ENCODE assay signal across 9 mouse cellular contexts in the genomic region with DNA sequence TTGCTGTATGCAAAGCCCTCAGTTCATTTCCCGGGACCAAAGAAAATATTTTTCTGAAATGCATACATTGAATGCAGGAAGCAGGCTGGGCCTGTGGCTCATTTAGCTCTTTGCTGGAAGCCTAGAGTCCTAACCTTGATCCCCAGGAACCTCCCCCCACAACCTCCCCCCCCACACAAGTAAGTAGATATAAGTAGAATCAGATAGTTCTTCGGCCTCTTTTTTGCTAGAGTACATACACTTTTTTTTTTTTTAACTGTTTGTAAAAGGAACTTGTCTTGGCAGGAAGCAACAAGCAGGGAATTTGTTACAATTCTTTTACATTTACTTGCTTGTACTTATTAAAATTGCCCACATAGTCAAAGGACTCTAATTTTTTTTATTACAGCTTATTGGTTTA. TPM values are rescaled to one million over a fixed set of nuclear protein-coding genes. Genes with fewer than 3 reads are reported as not detected.
A peak's percentile ranks its signal among the peaks of the same experiment; 100 is the strongest.
DNase-seq lines count a peak whose midpoint lies in the region; ATAC-seq and TF ChIP-seq lines count a peak whose summit lies in the region.
"Had no signal": no experiment of that assay in that cellular context is flagged by ENCODE, and none has a peak within 500 bp of the region (broad histone marks: within the 10 kb centered on the region; RNA-seq: fewer than 3 reads in every experiment).

No protein-coding gene starts in this region.

- no peak overlapping the region for H3ac ChIP-seq in myocyte (ENCODE audit: control insufficient read depth, insufficient read length)

- no peak for TF ChIP-seq CTCF in kidney, adult 2 months (conservative IDR thresholded peaks at IDR 0.05; ENCODE audit: insufficient read depth, insufficient read length, low read depth, low read length)
- TF ChIP-seq CTCF in intestine, postnatal 0 days (IDR thresholded peaks at IDR 0.05; ENCODE audit: low read depth): no peak
- TF ChIP-seq CTCF in thymus, adult 2 months (IDR thresholded peaks at IDR 0.05; ENCODE audit: borderline replicate concordance, control insufficient read depth, extremely low read depth, insufficient read depth, low read length, poor library complexity): no peak

- H3K4me2 ChIP-seq in kidney, embryonic 15.5 days: peak overlapping the region; percentile 89
- H3K4me2 ChIP-seq in intestine, postnatal 0 days (replicated peaks; ENCODE audit: low read depth): peak overlapping the region; percentile 72
- peak overlapping the region; percentile 68 for H3K4me2 ChIP-seq in myocyte (ENCODE audit: low read depth)

- H3K27ac ChIP-seq in kidney, embryonic 15.5 days: no peak overlapping the region
- H3K27ac ChIP-seq in kidney, adult 2 months (ENCODE audit: insufficient read depth, low read depth, low read length): no peak overlapping the region
- 0 out of 2 replicates have a peak overlapping the region, but pooled peaks have one; percentile 98 for H3K27ac ChIP-seq in forebrain, embryonic 10.5 days
- no peak overlapping the region for H3K27ac ChIP-seq in intestine, postnatal 0 days (ENCODE audit: low read depth, low read length)
- H3K27ac ChIP-seq in thymus, adult 2 months (ENCODE audit: control insufficient read depth, insufficient read depth, low read length): no peak overlapping the region

- peaks cover 32% of the 10 kb centered on the region for H3K79me2 ChIP-seq in myocyte (ENCODE audit: control insufficient read depth, insufficient read depth)

- WGBS in kidney, embryonic 15.5 days: 51% methylated on average over 2 of the region's 2 CpGs
- 72% methylated on average over 2 of the region's 2 CpGs for whole genome bisulfite sequencing in kidney, adult 2 months
- 88% methylated on average over 2 of the region's 2 CpGs for WGBS in forebrain, embryonic 10.5 days
- WGBS in intestine, postnatal 0 days: 29% methylated on average over 2 of the region's 2 CpGs
- 57% methylated on average over 2 of the region's 2 CpGs for WGBS in thymus, adult 2 months

- no peaks in the 10 kb centered on the region for H3K9me3 ChIP-seq in kidney, embryonic 15.5 days (replicated peaks)
- no peaks in the 10 kb centered on the region for H3K9me3 ChIP-seq in forebrain, embryonic 10.5 days
- no peaks in the 10 kb centered on the region for H3K9me3 ChIP-seq in intestine, postnatal 0 days (ENCODE audit: control insufficient read depth)

- no peak for TF ChIP-seq POLR2A in kidney, adult 2 months (IDR thresholded peaks at IDR 0.05; ENCODE audit: low read depth, low read length)
- no peak for TF ChIP-seq POLR2A in myocyte (IDR thresholded peaks at IDR 0.05; ENCODE audit: insufficient read length, low read depth)
- no peak for TF ChIP-seq POLR2A in thymus, adult 2 months (IDR thresholded peaks at IDR 0.05; ENCODE audit: control insufficient read depth, extremely low read depth, insufficient read depth, low read length, poor library complexity)

- ATAC-seq in kidney, embryonic 15.5 days (replicated peaks; ENCODE audit: low FRiP score): no peak
- no peak for ATAC-seq in intestine, postnatal 0 days
- no peak for ATAC-seq in activated CD4-positive, CD25-positive, alpha-beta regulatory T cell, adult 4 months

- no peaks in the 10 kb centered on the region for H3K36me3 ChIP-seq in kidney, embryonic 15.5 days
- H3K36me3 ChIP-seq in kidney, adult 2 months (ENCODE audit: control insufficient read depth, insufficient read depth, low read length): no peaks in the 10 kb centered on the region
- no peaks in the 10 kb centered on the region for H3K36me3 ChIP-seq in forebrain, embryonic 10.5 days (replicated peaks)
- no peaks in the 10 kb centered on the region for H3K36me3 ChIP-seq in intestine, postnatal 0 days (ENCODE audit: control insufficient read depth, insufficient read depth)
- H3K36me3 ChIP-seq in myocyte (ENCODE audit: control insufficient read depth, insufficient read depth): no peaks in the 10 kb centered on the region
- H3K36me3 ChIP-seq in thymus, adult 2 months (ENCODE audit: control insufficient read depth, insufficient read depth, low read length): no peaks in the 10 kb centered on the region

- no peaks in the 10 kb centered on the region for H3K27me3 ChIP-seq in kidney, embryonic 15.5 days
- H3K27me3 ChIP-seq in kidney, adult 2 months (replicated peaks; ENCODE audit: control insufficient read depth, insufficient read depth, low read length): no peaks in the 10 kb centered on the region
- H3K27me3 ChIP-seq in forebrain, embryonic 10.5 days (ENCODE audit: poor library complexity, severe bottlenecking): no peaks in the 10 kb centered on the region
- H3K27me3 ChIP-seq in intestine, postnatal 0 days (replicated peaks; ENCODE audit: control insufficient read depth, insufficient read depth, low read length): no peaks in the 10 kb centered on the region
- no peaks in the 10 kb centered on the region for H3K27me3 ChIP-seq in myocyte (ENCODE audit: control insufficient read depth, insufficient read depth, insufficient read length)
- H3K27me3 ChIP-seq in thymus, adult 2 months (ENCODE audit: control insufficient read depth, insufficient read depth, low read length): no peaks in the 10 kb centered on the region

- H3K9ac ChIP-seq in kidney, embryonic 15.5 days: 0 out of 2 replicates have a peak overlapping the region, but pooled peaks have one; percentile 82
- no peak overlapping the region for H3K9ac ChIP-seq in intestine, postnatal 0 days (ENCODE audit: low read depth, low read length)

- peaks cover 39% of the 10 kb centered on the region for H3K4me1 ChIP-seq in kidney, embryonic 15.5 days
- peaks cover 10% of the 10 kb centered on the region for H3K4me1 ChIP-seq in kidney, adult 2 months (ENCODE audit: control insufficient read depth, insufficient read depth, low read length)
- peaks cover 36% of the 10 kb centered on the region for H3K4me1 ChIP-seq in forebrain, embryonic 10.5 days
- peaks cover 5% of the 10 kb centered on the region; the same call in 1 of the 2 replicates for H3K4me1 ChIP-seq in intestine, postnatal 0 days (replicated peaks; ENCODE audit: control insufficient read depth, insufficient read depth, low read length)
- H3K4me1 ChIP-seq in thymus, adult 2 months (replicated peaks; ENCODE audit: control insufficient read depth, insufficient read depth, low read length): peaks cover 28% of the 10 kb centered on the region

- no peak for DNase-seq in kidney, adult 2 months
- DNase-seq in forebrain, embryonic 10.5 days (ENCODE audit: extremely low spot score, low spot score): no peak
- DNase-seq in thymus, adult 2 months: no peak
- DNase-seq in c-Kit-positive CD71-positive TER-119-positive erythroid progenitor cells, embryonic 14.5 days (ENCODE audit: low spot score): no peak
- DNase-seq: adrenal gland, postnatal 25 days had no signal

- peak overlapping the region; percentile 93; the same call in 1 of the 2 replicates for H3K4me3 ChIP-seq in kidney, embryonic 15.5 days (replicated peaks)
- no peak overlapping the region for H3K4me3 ChIP-seq in kidney, adult 2 months (ENCODE audit: insufficient read depth, low read depth, low read length)
- peak overlapping the region; percentile 84 for H3K4me3 ChIP-seq in forebrain, embryonic 10.5 days
- H3K4me3 ChIP-seq in intestine, postnatal 0 days (ENCODE audit: low read depth, low read length): peak overlapping the region; percentile 78
- peak overlapping the region; percentile 94 for H3K4me3 ChIP-seq in myocyte
- no peak overlapping the region for H3K4me3 ChIP-seq in thymus, adult 2 months (ENCODE audit: control insufficient read depth, insufficient read depth, low read length)

TF ChIP-seq in myocyte, 11 proteins besides CTCF, POLR2A, EP300 and RAD21 (continues in another document):
- TF ChIP-seq TCF12 (IDR thresholded peaks at IDR 0.05; ENCODE audit: insufficient read depth, poor library complexity, severe bottlenecking) (no peak), MYOG (IDR thresholded peaks at IDR 0.05; ENCODE audit: control insufficient read depth in 1 of 3, insufficient read depth in 1 of 3, insufficient read length in 2 of 3, low read depth in 2 of 3) (no peak), USF1 (IDR thresholded peaks at IDR 0.05; ENCODE audit: low read depth) (no peak), MAX (IDR thresholded peaks at IDR 0.05; ENCODE audit: low read depth) (no peak), MYOD1 (IDR thresholded peaks at IDR 0.05; ENCODE audit: control insufficient read depth in 1 of 3, insufficient read length in 2 of 3, low read depth in 2 of 3) (no peak), POLR2AphosphoS2 (IDR thresholded peaks at IDR 0.05; ENCODE audit: insufficient read length, low read depth) (no peak), TCF3 (IDR thresholded peaks at IDR 0.05; ENCODE audit: insufficient read length, low read depth) (no peak), SRF (IDR thresholded peaks at IDR 0.05; ENCODE audit: control insufficient read depth, insufficient read length, low read depth) (no peak)

RNA-seq across cellular contexts. Expression of gene Egln1, which starts 1.7 kb away (rescaled TPM):
- polyA plus RNA-seq in kidney, embryonic 15.5 days (2015; fragmentation: Nextera tagmentation; extraction: Ambion mirVana): 10.9 and 11.1 TPM in 2 replicates
- polyA plus RNA-seq in kidney, adult 2 months (2012; rRNA removed): 35.8 and 38.8 TPM in 2 replicates
- 12.8 and 13.3 TPM in 2 replicates for polyA plus RNA-seq in forebrain, embryonic 10.5 days (2016; fragmentation: Nextera tagmentation; extraction: Ambion mirVana)
- polyA plus RNA-seq in intestine, postnatal 0 days (2015; fragmentation: Nextera tagmentation; extraction: Ambion mirVana): 8.2 and 8.5 TPM in 2 replicates
- polyA plus RNA-seq in myocyte (2012; fragmentation: generic; extraction: Trizol): 35.8 TPM
- 40.5 and 43.1 TPM in 2 replicates for polyA plus RNA-seq in thymus, adult 2 months (2012; rRNA removed)
- 10 to 100 TPM in 1 of 2 experiments, 1 to 10 TPM in 1; 9.3 to 12.4 TPM for polyA plus RNA-seq in activated CD4-positive, CD25-positive, alpha-beta regulatory T cell, adult 4 months (2017; shearing (Covaris generic))

RNA-seq across cellular contexts. Expression of gene Sprtn, which starts 53.2 kb away (rescaled TPM):
- 9.7 and 10.2 TPM in 2 replicates for polyA plus RNA-seq in kidney, embryonic 15.5 days (2015; fragmentation: Nextera tagmentation; extraction: Ambion mirVana)
- 8.3 and 9.5 TPM in 2 replicates for polyA plus RNA-seq in kidney, adult 2 months (2012; rRNA removed)
- polyA plus RNA-seq in forebrain, embryonic 10.5 days (2016; fragmentation: Nextera tagmentation; extraction: Ambion mirVana): 8.8 and 10.0 TPM in 2 replicates
- 4.5 and 4.7 TPM in 2 replicates for polyA plus RNA-seq in intestine, postnatal 0 days (2015; fragmentation: Nextera tagmentation; extraction: Ambion mirVana)
- polyA plus RNA-seq in myocyte (2012; fragmentation: generic; extraction: Trizol): 13.3 TPM
- 26.8 and 27.6 TPM in 2 replicates for polyA plus RNA-seq in thymus, adult 2 months (2012; rRNA removed)
- polyA plus RNA-seq in activated CD4-positive, CD25-positive, alpha-beta regulatory T cell, adult 4 months (2017; shearing (Covaris generic)): 1 to 10 TPM; 6.6 to 8.4 TPM

RNA-seq across cellular contexts. Expression of gene Exoc8, which starts 53.4 kb away (rescaled TPM):
- 7.6 and 9.0 TPM in 2 replicates for polyA plus RNA-seq in kidney, embryonic 15.5 days (2015; fragmentation: Nextera tagmentation; extraction: Ambion mirVana)
- polyA plus RNA-seq in kidney, adult 2 months (2012; rRNA removed): 8.2 and 8.4 TPM in 2 replicates
- 8.3 and 8.5 TPM in 2 replicates for polyA plus RNA-seq in forebrain, embryonic 10.5 days (2016; fragmentation: Nextera tagmentation; extraction: Ambion mirVana)
- polyA plus RNA-seq in intestine, postnatal 0 days (2015; fragmentation: Nextera tagmentation; extraction: Ambion mirVana): 4.7 and 5.4 TPM in 2 replicates
- 8.8 TPM for polyA plus RNA-seq in myocyte (2012; fragmentation: generic; extraction: Trizol)
- 12.0 and 15.2 TPM in 2 replicates for polyA plus RNA-seq in thymus, adult 2 months (2012; rRNA removed)
- polyA plus RNA-seq in activated CD4-positive, CD25-positive, alpha-beta regulatory T cell, adult 4 months (2017; shearing (Covaris generic)): 1 to 10 TPM; 5.3 to 8.3 TPM

Comparison
In these comparisons a context has a peak if more than half of its experiments do, and no peak if none do; other contexts are left out.
1. H3K4me3 ChIP-seq: peak in kidney, embryonic 15.5 days (single experiment), forebrain, embryonic 10.5 days (single experiment), intestine, postnatal 0 days (single experiment) and myocyte (single experiment); none in kidney, adult 2 months (single experiment) and thymus, adult 2 months (single experiment).
2. Peak in every context shown above with its lines, with median percentiles within 50 percentile points of each other: H3K4me2 ChIP-seq.